23 mouse cellular contexts compared by ENCODE assay signal in the genomic region with DNA sequence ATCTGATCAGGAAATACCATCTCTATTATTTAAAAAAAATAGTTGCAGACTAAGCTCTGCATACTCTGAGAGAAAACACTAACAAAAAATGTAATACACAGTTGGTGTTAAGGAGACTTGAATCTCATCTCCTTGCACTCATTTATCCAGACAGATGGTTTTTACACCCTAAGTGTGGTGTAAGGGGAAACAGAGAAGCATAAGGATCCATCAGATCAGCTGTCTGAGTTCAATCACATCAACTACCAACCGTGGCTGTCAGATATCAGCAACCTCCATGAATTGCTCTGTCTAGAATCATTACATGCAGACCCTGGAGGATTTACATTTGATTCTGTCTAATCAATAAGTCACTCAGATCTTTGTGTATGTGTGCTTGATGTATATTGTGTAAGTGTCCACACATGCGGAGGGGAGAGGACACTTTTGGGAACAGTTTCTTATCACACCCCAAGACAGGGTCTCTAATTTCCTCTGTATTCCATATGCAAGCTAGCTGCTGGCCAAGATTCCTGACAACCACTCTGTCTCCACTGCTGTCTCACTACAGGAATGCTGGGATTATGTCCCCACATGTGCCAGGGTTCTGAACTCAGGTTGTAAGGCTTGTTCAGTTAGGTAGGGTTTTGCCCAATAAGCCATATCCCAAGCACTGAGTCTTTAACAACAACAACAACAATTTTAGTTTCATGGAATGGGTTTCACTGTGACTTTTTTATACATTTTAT. TPM values are rescaled to one million over a fixed set of nuclear protein-coding genes. Genes with fewer than 3 reads are reported as not detected.
DNase-seq lines count a peak whose midpoint lies in the region; ATAC-seq and TF ChIP-seq lines count a peak whose summit lies in the region.
"Had no signal": no experiment of that assay in that cellular context is flagged by ENCODE, and none has a peak within 500 bp of the region (broad histone marks: within the 10 kb centered on the region; RNA-seq: fewer than 3 reads in every experiment).

No protein-coding gene starts in this region.

- no peaks in the 10 kb centered on the region for H3K9me3 ChIP-seq in forebrain, embryonic 15.5 days
- no peaks in the 10 kb centered on the region for H3K9me3 ChIP-seq in forebrain, embryonic 12.5 days
- H3K9me3 ChIP-seq in heart, embryonic 10.5 days, result no peaks in the 10 kb centered on the region
- H3K9me3 ChIP-seq in liver, embryonic 13.5 days (replicated peaks), result no peaks in the 10 kb centered on the region
- H3K9me3 ChIP-seq in liver, postnatal 0 days (ENCODE audit: low read length), result no peaks in the 10 kb centered on the region
- H3K9me3 ChIP-seq: embryonic facial prominence, embryonic 15.5 days; heart, embryonic 12.5 days; hindbrain, embryonic 12.5 days had no signal

- TF ChIP-seq CTCF in liver, postnatal 0 days (IDR thresholded peaks at IDR 0.05; ENCODE audit: low read depth), result no peak
- no peak for TF ChIP-seq CTCF in brain, embryonic 14.5 days (IDR thresholded peaks at IDR 0.05; ENCODE audit: borderline replicate concordance, extremely low read depth, insufficient read depth, insufficient read length)

- H3K9ac ChIP-seq in forebrain, embryonic 15.5 days (replicated peaks), result no peak overlapping the region
- no peak overlapping the region for H3K9ac ChIP-seq in forebrain, embryonic 12.5 days
- H3K9ac ChIP-seq in liver, embryonic 13.5 days, result no peak overlapping the region
- no peak overlapping the region for H3K9ac ChIP-seq in liver, postnatal 0 days (replicated peaks)
- H3K9ac ChIP-seq: embryonic facial prominence, embryonic 15.5 days; heart, embryonic 12.5 days; hindbrain, embryonic 12.5 days had no signal

- WGBS in forebrain, embryonic 15.5 days, result 72% methylated on average over 2 of the region's 2 CpGs
- WGBS in forebrain, embryonic 12.5 days, result 91% methylated on average over 2 of the region's 2 CpGs
- 72% methylated on average over 2 of the region's 2 CpGs for WGBS in heart, embryonic 10.5 days
- 23% methylated on average over 2 of the region's 2 CpGs for WGBS in liver, embryonic 13.5 days (ENCODE audit: insufficient replicate concordance)
- whole genome bisulfite sequencing in liver, postnatal 0 days (ENCODE audit: insufficient replicate concordance), result 46% methylated on average over 2 of the region's 2 CpGs

- no peaks in the 10 kb centered on the region for H3K36me3 ChIP-seq in forebrain, embryonic 15.5 days
- H3K36me3 ChIP-seq in forebrain, embryonic 12.5 days (replicated peaks), result no peaks in the 10 kb centered on the region
- H3K36me3 ChIP-seq in heart, embryonic 10.5 days, result no peaks in the 10 kb centered on the region
- H3K36me3 ChIP-seq in liver, embryonic 13.5 days, result no peaks in the 10 kb centered on the region
- no peaks in the 10 kb centered on the region for H3K36me3 ChIP-seq in liver, postnatal 0 days (replicated peaks; ENCODE audit: insufficient read depth, low read length)
- H3K36me3 ChIP-seq: embryonic facial prominence, embryonic 15.5 days; heart, embryonic 12.5 days; hindbrain, embryonic 12.5 days had no signal

- H3K27ac ChIP-seq in forebrain, embryonic 15.5 days (replicated peaks), result peak overlapping the region; percentile 46; the same call in 1 of the 2 replicates
- H3K27ac ChIP-seq in forebrain, embryonic 12.5 days, result no peak overlapping the region
- H3K27ac ChIP-seq in heart, embryonic 10.5 days, result no peak overlapping the region
- H3K27ac ChIP-seq in liver, embryonic 13.5 days, result peak overlapping the region; percentile 58
- no peak overlapping the region for H3K27ac ChIP-seq in liver, postnatal 0 days (ENCODE audit: low read depth)
- H3K27ac ChIP-seq: embryonic facial prominence, embryonic 15.5 days; heart, adult 2 months; hindbrain, embryonic 12.5 days had no signal

- H3K27me3 ChIP-seq in forebrain, embryonic 15.5 days, result no peaks in the 10 kb centered on the region
- no peaks in the 10 kb centered on the region for H3K27me3 ChIP-seq in forebrain, embryonic 12.5 days
- no peaks in the 10 kb centered on the region for H3K27me3 ChIP-seq in heart, embryonic 10.5 days (ENCODE audit: insufficient read depth, poor library complexity, severe bottlenecking)
- H3K27me3 ChIP-seq in liver, embryonic 13.5 days, result no peaks in the 10 kb centered on the region
- H3K27me3 ChIP-seq in liver, postnatal 0 days (ENCODE audit: insufficient read depth, low read length), result no peaks in the 10 kb centered on the region
- H3K27me3 ChIP-seq: CH12.LX; embryonic facial prominence, embryonic 15.5 days; heart, embryonic 12.5 days; hindbrain, embryonic 12.5 days had no signal

- DNase-seq in heart, embryonic 10.5 days (ENCODE audit: low spot score), result peak; percentile 28
- DNase-seq in heart, postnatal 4 days, result no peak
- no peak for DNase-seq in liver, embryonic 13.5 days
- no peak for DNase-seq in liver, postnatal 0 days
- DNase-seq in brain, embryonic 14.5 days (ENCODE audit: low read depth), result peak; percentile 63
- DNase-seq: adrenal gland, adult 2 months; adrenal gland, postnatal 25 days; cerebellum, adult 8-10 months; cerebellum, postnatal 14 days; embryo, embryonic 11 days; gastrocnemius, postnatal 36 days; heart, adult 2 months; heart, postnatal 36 days; kidney, adult 18-20 months had no signal

- TF ChIP-seq POLR2A in brain, embryonic 14.5 days (IDR thresholded peaks at IDR 0.05; ENCODE audit: borderline replicate concordance, extremely low read depth, insufficient read depth, insufficient read length, poor library complexity, severe bottlenecking), result no peak

- no peak overlapping the region for H3K4me3 ChIP-seq in forebrain, embryonic 15.5 days
- no peak overlapping the region for H3K4me3 ChIP-seq in forebrain, embryonic 12.5 days (replicated peaks)
- no peak overlapping the region for H3K4me3 ChIP-seq in heart, embryonic 10.5 days
- no peak overlapping the region for H3K4me3 ChIP-seq in liver, embryonic 13.5 days (replicated peaks)
- H3K4me3 ChIP-seq in liver, postnatal 0 days (ENCODE audit: low read depth, low read length), result no peak overlapping the region
- H3K4me3 ChIP-seq: embryonic facial prominence, embryonic 15.5 days; erythroblast, embryonic 14.5 days; heart, adult 2 months; heart, embryonic 12.5 days; hindbrain, embryonic 12.5 days had no signal

- peaks cover 18% of the 10 kb centered on the region for H3K4me1 ChIP-seq in forebrain, embryonic 15.5 days
- no peaks in the 10 kb centered on the region for H3K4me1 ChIP-seq in forebrain, embryonic 12.5 days
- H3K4me1 ChIP-seq in heart, embryonic 10.5 days, result peaks cover 29% of the 10 kb centered on the region
- H3K4me1 ChIP-seq in liver, embryonic 13.5 days (replicated peaks), result peaks cover 90% of the 10 kb centered on the region
- H3K4me1 ChIP-seq in liver, postnatal 0 days (ENCODE audit: insufficient read depth), result peaks cover 58% of the 10 kb centered on the region
- H3K4me1 ChIP-seq: hindbrain, embryonic 12.5 days had no signal

- no peak for TF ChIP-seq EP300 in liver, postnatal 0 days (IDR thresholded peaks at IDR 0.05; ENCODE audit: low read depth)

- no peak for ATAC-seq in forebrain, embryonic 15.5 days (replicated peaks)
- ATAC-seq in forebrain, embryonic 12.5 days (ENCODE audit: low FRiP score), result no peak
- no peak for ATAC-seq in liver, embryonic 13.5 days (ENCODE audit: low read depth)
- no peak for ATAC-seq in liver, postnatal 0 days
- ATAC-seq: hindbrain, embryonic 16.5 days; inflammation-experienced regulatory T-cells, adult 6 months had no signal

- H3K4me2 ChIP-seq in forebrain, embryonic 15.5 days (replicated peaks), result no peak overlapping the region
- no peak overlapping the region for H3K4me2 ChIP-seq in forebrain, embryonic 12.5 days
- H3K4me2 ChIP-seq in liver, embryonic 13.5 days, result no peak overlapping the region
- H3K4me2 ChIP-seq in liver, postnatal 0 days (ENCODE audit: low read depth, low read length), result no peak overlapping the region
- H3K4me2 ChIP-seq: embryonic facial prominence, embryonic 15.5 days; heart, embryonic 12.5 days; hindbrain, embryonic 12.5 days had no signal

RNA-seq across cellular contexts. Expression of a gene that starts 22.7 kb away (rescaled TPM):
- polyA plus RNA-seq in forebrain, embryonic 15.5 days (2015; fragmentation: Nextera tagmentation; extraction: Ambion mirVana), result 31.5 and 31.9 TPM in 2 replicates
- polyA plus RNA-seq in forebrain, embryonic 12.5 days (2016; fragmentation: Nextera tagmentation; extraction: Ambion mirVana), result 22.1 and 22.6 TPM in 2 replicates
- polyA plus RNA-seq in heart, embryonic 10.5 days (2016; fragmentation: Nextera tagmentation; extraction: Ambion mirVana), result 18.6 and 20.0 TPM in 2 replicates
- total RNA-seq in heart, postnatal 4 days (2021), result 10 to 100 TPM; 11.6 to 13.5 TPM
- 11.3 and 11.6 TPM in 2 replicates for polyA plus RNA-seq in liver, embryonic 13.5 days (2015; fragmentation: Nextera tagmentation; extraction: Ambion mirVana)
- polyA plus RNA-seq in liver, postnatal 0 days (2015; fragmentation: Nextera tagmentation; extraction: Ambion mirVana), result 8.3 and 9.0 TPM in 2 replicates
- polyA plus RNA-seq in brain, embryonic 14.5 days (2012; rRNA removed), result 12.9 and 18.9 TPM in 2 replicates

Comparison
In these comparisons a context has a peak if more than half of its experiments do, and no peak if none do; other contexts are left out.
1. H3K27ac ChIP-seq: peak in forebrain, embryonic 15.5 days (single experiment) and liver, embryonic 13.5 days (single experiment); none in forebrain, embryonic 12.5 days (single experiment), heart, embryonic 10.5 days (single experiment) and liver, postnatal 0 days (single experiment).
2. DNase-seq: peak in heart, embryonic 10.5 days (single experiment) and brain, embryonic 14.5 days (single experiment); none in heart, postnatal 4 days (single experiment), liver, embryonic 13.5 days (single experiment) and liver, postnatal 0 days (single experiment).